Mouse (Mus musculus) CH12.LX (cell line): Measurements from ENCODE around the gene Olfr1373.

Experiments
- CHD1 ChIP-seq: IDR thresholded peaks from 2 replicates; pipeline ENCODE4 v1.6.1; 2012; ENCODE audit warnings: low read depth, low read length, improper control_type of control experiment, inconsistent platforms
- CTCF ChIP-seq, 2 experiments: IDR thresholded peaks in 1 of 2; conservative IDR thresholded peaks in 1 of 2; 2 replicates each; pipeline ENCODE4 v1.5.1; 2011 to 2012; ENCODE audit warnings: low read depth in 2 of 2, low read length in 2 of 2, improper control_type of control experiment in 1 of 2, inconsistent platforms in 1 of 2, mild to moderate bottlenecking in 1 of 2, moderate library complexity in 1 of 2
- EP300 ChIP-seq: IDR thresholded peaks from 2 replicates; pipeline ENCODE4 v1.6.1; 2011; ENCODE audit warnings: low read length, improper control_type of control experiment
- ETS1 ChIP-seq: conservative IDR thresholded peaks from 2 replicates; pipeline ENCODE4 v1.6.1; 2012; ENCODE audit warnings: low read depth, mild to moderate bottlenecking, inconsistent platforms, low read length, improper control_type of control experiment, moderate library complexity
- IRF4 ChIP-seq: IDR thresholded peaks from 2 replicates; pipeline ENCODE4 v1.6.1; 2014; ENCODE audit warnings: low read depth, mild to moderate bottlenecking, inconsistent platforms, low read length, improper control_type of control experiment
- KAT2A ChIP-seq: IDR thresholded peaks from 2 replicates; pipeline ENCODE4 v1.6.1; 2012; ENCODE audit warnings: low read length, improper control_type of control experiment, inconsistent platforms; ENCODE audit not compliant: insufficient replicate concordance
- MEF2A ChIP-seq: IDR thresholded peaks from 2 replicates; pipeline ENCODE4 v1.6.1; 2014; ENCODE audit warnings: low read depth, mild to moderate bottlenecking, inconsistent platforms, low read length, improper control_type of control experiment, borderline replicate concordance
- NRF1 ChIP-seq: IDR thresholded peaks from 2 replicates; pipeline ENCODE4 v1.6.1; 2014; ENCODE audit warnings: low read depth, mild to moderate bottlenecking, inconsistent platforms, low read length, improper control_type of control experiment, moderate library complexity
- POLR2A ChIP-seq: IDR thresholded peaks from 2 replicates; pipeline ENCODE4 v1.6.1; 2011; ENCODE audit warnings: low read depth, mild to moderate bottlenecking, improper control_type of control experiment, low read length
- POLR2AphosphoS2 ChIP-seq: IDR thresholded peaks from 2 replicates; pipeline ENCODE4 v1.6.1; 2011; ENCODE audit warnings: low read depth, low read length, improper control_type of control experiment
- USF1 ChIP-seq: IDR thresholded peaks from 2 replicates; pipeline ENCODE4 v1.6.1; 2014; ENCODE audit warnings: low read depth, mild to moderate bottlenecking, inconsistent platforms, low read length, improper control_type of control experiment
- USF2 ChIP-seq: conservative IDR thresholded peaks from 2 replicates; pipeline ENCODE4 v1.6.1; 2011; ENCODE audit warnings: low read depth, low read length, improper control_type of control experiment
- ZNF384 ChIP-seq: IDR thresholded peaks from 2 replicates; pipeline ENCODE4 v1.6.1; 2012; ENCODE audit warnings: low read depth, low read length, improper control_type of control experiment, inconsistent platforms

GRCm38 (mm10) chr11:52168461-52168860 is 23.1 kb upstream of the Olfr1373 start:
- TF ChIP-seq CHD1 (no peak), CTCF (conservative IDR thresholded peaks at IDR 0.05 in 1 of 2, IDR thresholded peaks at IDR 0.05 in 1 of 2; ENCODE audit: low read depth in 2 of 2, low read length in 2 of 2) (no peak), POLR2A (no peak), MEF2A (no peak), ZNF384 (no peak), ETS1 (no peak), USF1 (no peak), NRF1 (no peak), IRF4 (no peak), USF2 (no peak), EP300 (no peak), POLR2AphosphoS2 (no peak), KAT2A (no peak)
